Mouse (Mus musculus): ENCODE data around the gene Pcyt2.

The Pcyt2 gene

GRCm38 (mm10) chr11:120617519-120618112 is at the start of gene Pcyt2:
Gene Pcyt2 (minus strand): TSS chr11:120617936.
- DNase-seq (ENCODE audit: extremely low read depth, insufficient read length, low spot score), result peak; percentile 96

DNA sequence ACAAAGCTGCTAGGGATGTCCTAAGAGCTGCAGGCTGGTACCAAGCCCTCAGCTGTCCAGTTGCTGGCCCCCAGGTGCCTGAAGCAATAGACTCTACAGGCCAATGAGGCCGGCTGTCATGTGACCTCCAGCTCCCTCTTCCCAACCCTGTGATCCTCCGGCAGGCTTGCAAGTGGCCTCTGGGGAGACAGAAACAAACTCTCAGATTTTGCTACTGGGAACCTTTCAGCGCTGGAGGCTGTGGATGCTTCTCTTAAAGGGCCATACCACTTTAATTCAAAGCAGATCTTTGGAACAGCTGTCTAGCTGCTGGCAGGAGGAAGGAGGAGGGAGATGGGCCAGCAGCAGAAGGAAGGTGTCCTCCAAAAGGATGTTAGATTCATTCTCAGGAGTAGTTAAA is 48.9 kb upstream of the Pcyt2 start:
- no peak for DNase-seq (ENCODE audit: extremely low read depth, insufficient read length, low spot score)

- DNase-seq (ENCODE audit: extremely low read depth, insufficient read length, low spot score), result no peak
Observed at GRCm38 (mm10) chr11:120665406-120665805, 47.7 kb upstream of the Pcyt2 start.

DNA sequence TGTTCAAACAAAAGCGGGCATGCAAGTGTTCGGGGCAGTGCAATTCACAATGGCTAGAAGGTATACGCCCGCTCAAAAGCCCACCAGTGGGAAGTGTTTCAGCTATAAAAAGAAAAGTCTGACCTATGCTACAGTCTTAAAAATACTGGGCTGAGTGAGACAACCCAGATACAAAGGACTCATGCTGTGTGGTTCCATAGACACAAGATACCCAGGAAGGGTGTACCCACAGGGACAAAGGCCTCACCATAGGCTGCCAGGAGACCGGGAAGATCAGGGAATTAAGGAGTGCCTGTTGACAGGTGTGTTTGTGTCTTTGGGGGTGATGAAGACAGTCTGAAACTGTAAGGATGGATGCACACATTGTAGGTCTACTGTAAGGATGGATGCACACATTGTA is 46.0 kb upstream of the Pcyt2 start:
- DNase-seq (ENCODE audit: extremely low read depth, insufficient read length, low spot score), result no peak

DNA sequence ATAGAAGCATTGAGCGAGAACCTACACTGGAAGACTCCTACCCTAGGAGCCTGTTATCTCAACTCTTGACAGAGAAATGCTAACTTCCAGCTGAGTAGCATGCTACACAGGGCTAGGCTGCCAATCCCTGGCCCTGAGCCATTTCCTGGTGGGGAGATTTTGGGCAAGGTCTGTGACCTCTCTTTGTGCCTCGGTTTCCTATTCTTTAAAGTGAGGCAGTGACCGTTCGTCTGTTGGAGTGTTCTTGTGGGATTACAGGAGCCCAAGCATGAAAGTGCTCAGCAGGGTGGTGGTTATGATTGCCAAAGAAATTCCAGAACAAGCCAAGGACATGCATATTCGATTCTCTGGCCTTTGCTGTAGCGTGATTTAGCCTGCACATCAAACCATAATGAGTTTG is 45.0 kb upstream of the Pcyt2 start:
- no peak for DNase-seq (ENCODE audit: extremely low read depth, insufficient read length, low spot score)

GRCm38 (mm10) chr11:120661076-120661460 is 43.3 kb upstream of the Pcyt2 start, which contains the start of gene Notum:
Gene Notum (minus strand): TSS chr11:120661175.
- DNase-seq (ENCODE audit: extremely low read depth, insufficient read length, low spot score), result no peak

DNA sequence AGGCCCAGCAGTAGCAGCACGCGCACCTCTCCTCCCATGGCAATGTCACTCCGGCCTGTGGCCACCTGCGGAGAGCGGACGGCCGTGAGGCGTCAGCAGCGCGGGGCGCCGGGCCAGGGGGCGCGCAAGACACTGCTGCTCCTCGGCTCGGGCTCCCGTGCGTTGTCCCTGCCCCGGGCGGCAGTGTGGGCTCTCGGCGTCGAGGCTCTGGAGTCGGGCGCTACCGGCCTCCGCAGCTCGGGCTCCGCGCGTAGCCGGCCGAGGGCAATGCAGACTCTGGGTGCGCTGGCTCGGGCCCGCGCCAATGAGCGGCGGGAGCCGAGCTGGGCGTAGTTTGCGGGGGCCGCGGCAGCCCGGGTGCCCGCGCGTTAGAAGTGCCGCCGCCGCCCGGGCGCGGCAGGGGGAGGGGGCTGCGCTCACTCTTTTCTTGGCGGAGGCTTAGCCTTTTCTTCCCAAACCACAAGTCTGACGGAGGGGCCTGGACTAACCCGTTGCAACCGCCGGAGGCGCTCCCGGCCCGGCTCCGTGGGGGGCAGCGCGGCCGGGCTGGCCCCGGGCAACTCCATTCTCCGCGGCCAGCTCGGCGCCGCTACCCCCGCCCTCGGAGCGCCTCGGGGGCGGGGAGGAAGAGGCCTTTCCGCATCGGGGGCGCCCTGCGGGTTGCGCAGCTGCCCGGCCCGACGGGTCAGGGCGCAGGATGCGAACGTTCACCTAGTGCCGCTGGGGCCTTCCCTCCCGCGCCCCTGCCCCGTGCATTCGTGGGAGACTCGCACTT is 42.8 kb upstream of the Pcyt2 start:
- peak; percentile 60 for DNase-seq (ENCODE audit: extremely low read depth, insufficient read length, low spot score)

- DNase-seq (ENCODE audit: extremely low read depth, insufficient read length, low spot score), result peak; percentile 55
Observed at GRCm38 (mm10) chr11:120659509-120660300, 42.0 kb upstream of the Pcyt2 start.

DNA sequence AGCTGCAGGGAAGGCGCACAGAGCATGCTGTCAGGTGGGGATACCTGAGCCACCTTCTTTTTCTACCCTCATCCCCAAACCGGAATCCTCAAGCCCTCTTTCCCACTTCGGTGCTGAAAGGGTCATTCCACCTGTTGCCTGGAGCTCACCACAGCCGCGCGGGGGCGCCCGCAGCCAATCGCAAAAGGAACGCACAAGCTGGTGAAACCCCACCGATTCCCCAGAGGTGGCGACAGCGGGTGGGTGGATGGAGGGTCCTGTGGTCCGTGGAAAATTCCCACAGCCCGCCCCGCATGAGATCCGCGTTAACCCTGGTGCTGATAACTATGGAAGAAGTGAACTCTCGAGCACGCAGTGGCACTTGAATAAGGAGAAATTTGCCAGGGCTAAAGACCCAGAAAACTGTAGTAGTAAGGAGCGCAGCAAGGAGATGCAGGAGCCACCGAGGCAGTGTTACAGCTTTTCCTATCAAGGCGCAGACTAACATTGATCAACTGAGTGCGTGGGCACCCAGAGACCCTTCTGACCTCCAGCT is 41.2 kb upstream of the Pcyt2 start:
- peak; percentile 83 for DNase-seq (ENCODE audit: extremely low read depth, insufficient read length, low spot score)

- DNase-seq (ENCODE audit: extremely low read depth, insufficient read length, low spot score), result no peak
Observed at GRCm38 (mm10) chr11:120657301-120657700, 39.6 kb upstream of the Pcyt2 start.

DNA sequence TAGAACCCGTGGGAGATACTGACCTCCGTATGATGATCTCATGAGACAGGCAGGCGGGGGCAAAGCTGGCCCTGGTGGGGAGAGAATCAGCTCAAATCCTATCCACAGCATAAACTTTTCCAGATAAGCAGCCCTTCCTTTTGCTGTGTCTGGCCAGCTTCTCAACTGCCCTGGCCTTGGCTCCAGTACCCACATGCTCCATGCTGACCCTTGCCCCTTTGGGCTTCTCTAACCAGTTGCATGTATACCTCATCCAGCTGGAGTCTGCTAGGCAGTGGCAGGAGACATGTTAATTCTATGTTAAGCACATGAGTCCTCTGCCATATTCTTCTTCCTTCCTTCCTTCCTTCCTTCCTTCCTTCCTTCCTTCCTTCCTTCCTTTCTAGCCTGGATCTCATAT is 37.0 kb upstream of the Pcyt2 start:
- DNase-seq (ENCODE audit: extremely low read depth, insufficient read length, low spot score), result no peak

DNA sequence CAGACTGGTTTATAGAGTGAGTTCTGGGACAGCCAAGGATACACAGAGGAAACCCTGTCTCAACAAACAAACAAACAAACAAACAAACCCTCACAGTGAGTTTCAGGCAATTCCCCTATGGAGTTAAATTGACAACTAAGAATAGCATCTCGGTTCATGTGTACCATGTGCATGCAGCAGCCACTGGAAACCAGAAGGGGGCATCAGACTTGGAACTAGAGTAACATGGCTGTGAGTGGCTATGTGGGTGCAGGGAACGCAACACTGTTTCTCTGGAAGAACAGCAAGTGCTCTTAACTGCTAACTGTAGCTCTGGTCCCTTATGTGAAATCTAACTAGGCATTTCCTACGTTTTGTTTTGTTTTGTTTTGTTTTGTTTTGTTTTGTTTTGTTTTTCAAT is 34.1 kb upstream of the Pcyt2 start:
- no peak for DNase-seq (ENCODE audit: extremely low read depth, insufficient read length, low spot score)

DNA sequence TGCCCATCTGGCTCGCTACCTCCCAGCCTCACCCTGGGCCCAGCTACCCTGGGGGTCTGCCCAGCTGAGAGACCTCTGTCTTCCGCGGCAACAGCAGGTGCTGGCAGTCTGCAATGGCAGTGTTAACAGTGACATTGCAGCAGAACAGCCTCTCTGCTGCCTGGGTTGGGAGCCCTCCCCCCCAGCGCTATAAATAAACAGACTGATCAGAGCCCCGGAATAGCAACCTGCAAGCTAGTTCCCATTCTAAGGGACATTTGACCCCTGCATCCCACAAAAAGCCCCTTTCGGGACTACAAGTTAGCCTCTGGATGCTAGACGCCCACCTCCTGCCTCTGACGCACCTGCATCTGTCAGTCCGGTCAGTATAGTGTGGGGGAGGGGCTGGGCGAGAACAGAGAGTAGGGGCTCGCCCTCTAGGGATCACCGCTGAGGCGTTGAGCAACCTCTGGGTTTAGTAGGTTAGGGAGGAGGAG is 30.3 kb upstream of the Pcyt2 start, which contains the start of gene Myadml2:
Myadml2 (minus strand) TSS at position 158 of the 476 bp plus-strand sequence.
- no peak for DNase-seq (ENCODE audit: extremely low read depth, insufficient read length, low spot score)

DNA sequence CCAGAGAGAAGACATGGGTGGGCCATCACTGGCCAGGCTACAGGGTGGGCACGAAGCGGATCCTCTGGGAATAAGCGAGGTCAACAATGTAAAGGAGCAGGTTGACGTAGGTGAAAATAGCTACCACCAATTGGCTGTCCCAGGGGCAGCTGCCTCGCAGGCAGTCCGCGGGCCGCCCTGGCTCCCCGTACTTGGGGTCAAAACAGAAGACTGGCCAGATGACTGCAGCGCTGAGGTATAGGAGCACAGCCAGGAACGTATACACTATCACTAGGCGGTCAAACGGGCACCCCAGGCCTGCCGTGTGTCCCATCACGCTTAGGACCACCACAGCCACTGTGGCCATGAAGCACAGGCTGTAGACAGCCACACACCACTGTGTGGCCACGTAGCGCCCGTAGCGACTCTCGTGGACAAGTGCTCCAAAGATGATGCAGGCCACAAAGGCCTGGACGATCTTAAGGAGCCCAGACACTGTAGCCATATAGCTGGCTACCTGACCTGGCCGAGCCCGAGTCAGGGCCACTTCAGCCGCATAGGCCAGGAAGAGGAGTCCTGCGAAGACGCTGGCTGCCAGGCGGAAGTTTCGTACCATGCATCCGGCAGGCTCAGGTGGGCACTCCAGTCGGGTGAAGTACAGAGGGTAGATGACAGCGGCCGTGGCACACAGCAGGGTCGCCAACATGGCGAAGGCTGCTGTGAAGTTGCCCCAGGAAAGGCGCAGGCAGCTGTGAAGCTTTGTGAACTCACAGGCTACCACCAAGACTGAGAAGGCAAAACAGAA is 29.5 kb upstream of the Pcyt2 start:
- DNase-seq (ENCODE audit: extremely low read depth, insufficient read length, low spot score), result no peak

DNA sequence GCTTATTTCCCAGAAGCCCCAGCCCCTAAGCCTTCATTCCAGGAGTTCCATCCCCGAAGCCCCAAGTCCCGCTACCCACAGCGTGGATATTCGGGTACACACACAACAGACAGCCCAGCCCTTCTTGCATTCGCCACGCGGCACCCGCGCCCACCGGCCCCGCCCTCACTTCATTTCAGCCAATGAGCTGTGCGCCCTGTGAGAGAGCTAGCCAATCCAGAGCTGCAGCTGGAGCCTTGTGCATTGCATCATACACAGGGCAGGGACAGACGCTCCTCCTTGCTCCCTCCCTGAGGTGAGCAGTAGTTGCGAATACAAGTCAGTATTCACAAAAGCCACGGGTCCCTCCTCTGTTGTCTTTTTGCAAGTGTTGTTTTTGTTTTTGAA is 25.9 kb upstream of the Pcyt2 start, which contains the start of gene Pycr1:
Pycr1 (minus strand) TSS at position 169 of the 387 bp plus-strand sequence.
- peak; percentile 97 for DNase-seq (ENCODE audit: extremely low read depth, insufficient read length, low spot score)

DNA sequence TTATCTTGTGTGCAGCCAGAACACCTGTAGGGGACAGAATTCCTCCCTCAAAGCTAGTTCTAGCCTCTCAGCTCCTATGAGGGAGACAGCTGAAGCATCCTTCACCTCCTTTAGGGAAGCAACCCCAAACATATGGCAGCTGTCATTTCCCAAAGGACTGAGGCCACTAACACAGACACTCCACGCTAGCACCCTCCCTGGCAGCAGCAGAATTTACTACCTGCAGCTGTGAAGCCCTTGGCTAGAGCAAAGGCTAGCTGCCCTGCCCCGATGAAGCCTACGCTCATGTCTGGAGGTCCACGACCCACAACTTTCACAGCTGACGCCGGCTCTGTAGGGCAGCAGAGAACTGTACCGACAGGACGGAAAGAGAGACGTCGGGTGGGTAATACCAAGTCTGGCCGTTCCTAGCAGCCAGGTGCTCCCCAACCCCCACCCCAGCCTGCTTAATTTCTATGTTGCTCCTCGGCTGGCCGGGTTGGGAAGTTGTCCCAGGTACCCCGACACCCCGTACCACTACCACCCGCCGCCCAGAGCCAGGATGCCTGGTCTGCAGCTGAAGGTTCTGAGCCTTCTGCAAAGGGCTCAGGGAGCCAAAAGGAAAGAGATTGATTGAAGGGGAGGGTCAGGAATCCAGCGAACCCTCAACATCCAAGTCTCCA is 25.3 kb upstream of the Pcyt2 start:
- DNase-seq (ENCODE audit: extremely low read depth, insufficient read length, low spot score), result no peak

- DNase-seq (ENCODE audit: extremely low read depth, insufficient read length, low spot score), result no peak
Observed at GRCm38 (mm10) chr11:120641869-120642268, 24.1 kb upstream of the Pcyt2 start.

DNA sequence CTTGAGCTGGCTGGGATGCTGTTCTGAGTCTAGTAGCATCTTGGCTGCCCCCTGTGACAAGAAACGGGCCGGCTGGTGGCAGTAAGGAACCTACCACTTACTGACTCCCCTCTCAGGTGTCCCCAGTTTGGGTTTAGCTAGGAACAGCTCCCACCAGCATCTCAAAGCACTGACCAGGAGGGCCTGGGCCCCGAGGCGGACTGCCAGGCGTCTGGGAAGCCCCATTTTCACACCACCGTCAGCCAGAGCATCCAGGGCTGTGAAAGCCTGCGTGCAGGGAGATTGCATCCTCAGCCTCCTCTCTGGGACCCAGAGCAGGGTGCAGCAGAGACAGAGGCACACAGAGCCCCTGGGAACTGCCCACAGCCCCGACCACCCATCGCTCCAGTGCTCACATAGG is 23.5 kb upstream of the Pcyt2 start:
- no peak for DNase-seq (ENCODE audit: extremely low read depth, insufficient read length, low spot score)

GRCm38 (mm10) chr11:120634810-120635209 is 17.1 kb upstream of the Pcyt2 start:
- no peak for DNase-seq (ENCODE audit: extremely low read depth, insufficient read length, low spot score)
